Comparison of ENCODE assay signal across 24 mouse cellular contexts in the genomic region with DNA sequence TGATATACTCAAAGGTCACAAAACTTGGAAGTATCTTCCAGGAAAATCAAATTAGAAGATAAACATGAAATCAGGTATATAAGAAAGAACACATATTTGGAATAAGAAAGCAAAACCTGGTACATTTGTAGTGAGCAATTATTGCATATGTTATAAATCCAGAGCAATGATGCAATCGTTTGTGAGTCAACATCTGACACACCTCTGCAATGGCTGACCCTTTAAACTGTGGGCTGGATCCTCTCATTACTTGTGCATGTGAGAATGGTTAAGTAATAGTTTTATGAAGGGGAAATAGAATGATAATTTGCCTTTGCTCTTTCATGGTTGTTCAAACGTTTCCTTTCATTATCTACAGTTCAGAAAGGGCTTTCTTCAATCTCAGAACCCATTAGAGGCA.
DNase-seq lines count a peak whose midpoint lies in the region; ATAC-seq and TF ChIP-seq lines count a peak whose summit lies in the region.
"Had no signal": no experiment of that assay in that cellular context is flagged by ENCODE, and none has a peak within 500 bp of the region (broad histone marks: within the 10 kb centered on the region; RNA-seq: fewer than 3 reads in every experiment).

No protein-coding gene starts in this region.

- H3ac ChIP-seq in myocyte (ENCODE audit: control insufficient read depth, insufficient read length), result no peak overlapping the region

- no peaks in the 10 kb centered on the region for H3K4me1 ChIP-seq in intestine, embryonic 16.5 days (ENCODE audit: control insufficient read depth, insufficient read depth, low read length)
- peaks cover 15% of the 10 kb centered on the region for H3K4me1 ChIP-seq in heart, embryonic 10.5 days
- peaks cover 6% of the 10 kb centered on the region; the same call in 1 of the 2 replicates for H3K4me1 ChIP-seq in kidney, embryonic 16.5 days (ENCODE audit: insufficient read depth, low read length)
- H3K4me1 ChIP-seq: forebrain, embryonic 13.5 days; forebrain, embryonic 15.5 days had no signal

- ATAC-seq in intestine, embryonic 16.5 days, result peak; percentile 41; the same call in 1 of the 2 replicates
- no peak for ATAC-seq in kidney, embryonic 16.5 days (ENCODE audit: low FRiP score, low TSS enrichment)
- ATAC-seq: CD4-positive, CD25-positive, alpha-beta regulatory T cell, adult 4 months; forebrain, embryonic 13.5 days; forebrain, embryonic 15.5 days; forebrain, postnatal 0 days had no signal

- H3K27me3 ChIP-seq in intestine, embryonic 16.5 days (replicated peaks; ENCODE audit: control insufficient read depth, insufficient read depth, low read length), result no peaks in the 10 kb centered on the region
- no peaks in the 10 kb centered on the region for H3K27me3 ChIP-seq in myocyte (ENCODE audit: control insufficient read depth, insufficient read depth, insufficient read length)
- H3K27me3 ChIP-seq in heart, embryonic 10.5 days (ENCODE audit: insufficient read depth, poor library complexity, severe bottlenecking), result no peaks in the 10 kb centered on the region
- no peaks in the 10 kb centered on the region for H3K27me3 ChIP-seq in kidney, embryonic 16.5 days (ENCODE audit: insufficient read depth, low read length)
- H3K27me3 ChIP-seq: CH12.LX; embryonic facial prominence, embryonic 12.5 days; forebrain, embryonic 13.5 days; forebrain, embryonic 15.5 days had no signal

- H3K27ac ChIP-seq in intestine, embryonic 16.5 days (ENCODE audit: low read length), result no peak overlapping the region
- no peak overlapping the region for H3K27ac ChIP-seq in heart, embryonic 10.5 days
- no peak overlapping the region for H3K27ac ChIP-seq in kidney, embryonic 16.5 days (ENCODE audit: low read length)
- H3K27ac ChIP-seq: embryonic facial prominence, embryonic 10.5 days; embryonic facial prominence, embryonic 12.5 days; forebrain, embryonic 13.5 days; forebrain, embryonic 15.5 days had no signal

- H3K9me3 ChIP-seq in intestine, embryonic 16.5 days (ENCODE audit: control insufficient read depth, low read length), result no peaks in the 10 kb centered on the region
- no peaks in the 10 kb centered on the region for H3K9me3 ChIP-seq in heart, embryonic 10.5 days
- no peaks in the 10 kb centered on the region for H3K9me3 ChIP-seq in kidney, embryonic 16.5 days (ENCODE audit: low read length)
- H3K9me3 ChIP-seq: embryonic facial prominence, embryonic 10.5 days; embryonic facial prominence, embryonic 12.5 days; forebrain, embryonic 13.5 days; forebrain, embryonic 15.5 days; G1E had no signal

- H3K4me3 ChIP-seq in intestine, embryonic 16.5 days (ENCODE audit: low read length), result no peak overlapping the region
- no peak overlapping the region for H3K4me3 ChIP-seq in myocyte
- H3K4me3 ChIP-seq in heart, embryonic 10.5 days, result no peak overlapping the region
- no peak overlapping the region for H3K4me3 ChIP-seq in kidney, embryonic 16.5 days (ENCODE audit: low read length)
- H3K4me3 ChIP-seq: embryonic facial prominence, embryonic 10.5 days; embryonic facial prominence, embryonic 12.5 days; forebrain, embryonic 13.5 days; forebrain, embryonic 15.5 days had no signal

- H3K4me2 ChIP-seq in intestine, embryonic 16.5 days (ENCODE audit: low read depth, low read length), result no peak overlapping the region
- H3K4me2 ChIP-seq in myocyte (ENCODE audit: low read depth), result no peak overlapping the region
- no peak overlapping the region for H3K4me2 ChIP-seq in kidney, embryonic 16.5 days (replicated peaks; ENCODE audit: low read depth, low read length)
- H3K4me2 ChIP-seq: embryonic facial prominence, embryonic 12.5 days; forebrain, embryonic 13.5 days; forebrain, embryonic 15.5 days had no signal

- no peak overlapping the region for H3K9ac ChIP-seq in intestine, embryonic 16.5 days (ENCODE audit: low read depth, low read length)
- no peak overlapping the region for H3K9ac ChIP-seq in kidney, embryonic 16.5 days (replicated peaks; ENCODE audit: low read length)
- H3K9ac ChIP-seq: embryonic facial prominence, embryonic 12.5 days; forebrain, embryonic 13.5 days; forebrain, embryonic 15.5 days; forebrain, postnatal 0 days had no signal

- no peaks in the 10 kb centered on the region for H3K79me2 ChIP-seq in myocyte (ENCODE audit: control insufficient read depth, insufficient read depth)

- DNase-seq in 3T3-L1 (ENCODE audit: low read depth, low spot score) (peak; percentile 53), NIH3T3 (ENCODE audit: low read depth) (peak; percentile 67)
- no peak for DNase-seq in heart, embryonic 10.5 days (ENCODE audit: low spot score)
- no peak for DNase-seq in kidney, adult 9 months
- no peak for DNase-seq in cerebellum, adult 9-10 months
- DNase-seq: adrenal gland, adult 2 months; adrenal gland, postnatal 10 days; adrenal gland, postnatal 25 days; cerebellum, adult 11 months; cerebellum, adult 18-20 months; cerebellum, adult 8-10 months; cerebellum, postnatal 10 days; cerebellum, postnatal 25 days; forebrain, postnatal 0 days had no signal

- 61% methylated on average over 2 of the region's 2 CpGs for WGBS in intestine, embryonic 16.5 days
- 62% methylated on average over 2 of the region's 2 CpGs for WGBS in heart, embryonic 10.5 days
- WGBS in kidney, embryonic 16.5 days, result 74% methylated on average over 2 of the region's 2 CpGs

- H3K36me3 ChIP-seq in intestine, embryonic 16.5 days (ENCODE audit: control insufficient read depth, insufficient read depth, low read length), result no peaks in the 10 kb centered on the region
- no peaks in the 10 kb centered on the region for H3K36me3 ChIP-seq in myocyte (ENCODE audit: control insufficient read depth, insufficient read depth)
- H3K36me3 ChIP-seq in heart, embryonic 10.5 days, result no peaks in the 10 kb centered on the region
- no peaks in the 10 kb centered on the region for H3K36me3 ChIP-seq in kidney, embryonic 16.5 days (ENCODE audit: insufficient read depth, low read length)
- H3K36me3 ChIP-seq: embryonic facial prominence, embryonic 10.5 days; embryonic facial prominence, embryonic 12.5 days; forebrain, embryonic 15.5 days; G1E had no signal

- no peak for TF ChIP-seq POLR2A in myocyte (IDR thresholded peaks at IDR 0.05; ENCODE audit: insufficient read length, low read depth)

TF ChIP-seq in myocyte, 11 proteins besides CTCF, POLR2A, EP300 and RAD21:
- TF ChIP-seq TCF12 (IDR thresholded peaks at IDR 0.05; ENCODE audit: insufficient read depth, poor library complexity, severe bottlenecking) (no peak), SRF (IDR thresholded peaks at IDR 0.05; ENCODE audit: control insufficient read depth, insufficient read length, low read depth) (no peak), MAX (IDR thresholded peaks at IDR 0.05; ENCODE audit: low read depth) (no peak), MYOD1 (IDR thresholded peaks at IDR 0.05; ENCODE audit: control insufficient read depth in 1 of 3, insufficient read length in 2 of 3, low read depth in 2 of 3) (no peak), CEBPB (IDR thresholded peaks at IDR 0.05; ENCODE audit: insufficient read depth, poor library complexity, severe bottlenecking) (peak; percentile 85), MYOG (IDR thresholded peaks at IDR 0.05; ENCODE audit: control insufficient read depth in 1 of 3, insufficient read depth in 1 of 3, insufficient read length in 2 of 3, low read depth in 2 of 3) (no peak)

Comparison
In these comparisons a context has a peak if more than half of its experiments do, and no peak if none do; other contexts are left out.
1. DNase-seq: peak in 3T3-L1 (single experiment) and NIH3T3 (single experiment); none in heart, embryonic 10.5 days (single experiment), kidney, adult 9 months (single experiment) and cerebellum, adult 9-10 months (single experiment).